Mouse (Mus musculus) forebrain, embryonic 10.5 days (tissue): ENCODE data around the gene Cst6. TPM values are rescaled to one million over a fixed set of nuclear protein-coding genes. Genes with fewer than 3 reads are reported as not detected.

Source experiments
- DNase-seq: peaks from one replicate; pipeline ENCODE4 v3.0.0-alpha.2; 2017; ENCODE audit warnings: low spot score; ENCODE audit errors: extremely low spot score
- H3K27ac ChIP-seq: fragments of 300-500 bp; sonication (generic); 2 replicates; pipeline ENCODE4 v1.5.1; 2016; ENCODE audit warnings: mild to moderate bottlenecking
- H3K27me3 ChIP-seq: fragments of 300-500 bp; sonication (generic); 2 replicates; pipeline ENCODE4 v1.6.1; 2016; ENCODE audit warnings: mild to moderate bottlenecking; ENCODE audit not compliant: poor library complexity, severe bottlenecking
- H3K36me3 ChIP-seq: fragments of 300-500 bp; sonication (generic); replicated peaks from 2 replicates; pipeline ENCODE4 v1.6.1; 2016; ENCODE audit warnings: mild to moderate bottlenecking, moderate library complexity
- H3K4me1 ChIP-seq: fragments of 300-500 bp; sonication (generic); 2 replicates; pipeline ENCODE4 v1.6.1; 2016
- H3K4me3 ChIP-seq: fragments of 300-500 bp; sonication (generic); 2 replicates; pipeline ENCODE4 v1.5.1; 2016; ENCODE audit warnings: mild to moderate bottlenecking, moderate library complexity
- H3K9me3 ChIP-seq: fragments of 300-500 bp; sonication (generic); 2 replicates; pipeline ENCODE4 v1.6.1; 2016; ENCODE audit warnings: mild to moderate bottlenecking, moderate library complexity
- WGBS: fragments of 180-500 bp; shearing (Covaris S2); methylation state at CpG from one replicate; pipeline ENCODE4 v1.1.7; 2016; 5-methylcytosine and 5-hydroxymethylcytosine counted together
- polyA plus RNA-seq: library from polyadenylated mRNA; unstranded; fragments of >200 nt; fragmentation: Nextera tagmentation; extraction: Ambion mirVana; gene quantifications from 2 replicates; pipeline ENCODE4 v1.2.1, GENCODE M21; 2016

The Cst6 gene
- polyA plus RNA-seq, 1 experiment from 2014 or later, result 0.56 TPM

DNA sequence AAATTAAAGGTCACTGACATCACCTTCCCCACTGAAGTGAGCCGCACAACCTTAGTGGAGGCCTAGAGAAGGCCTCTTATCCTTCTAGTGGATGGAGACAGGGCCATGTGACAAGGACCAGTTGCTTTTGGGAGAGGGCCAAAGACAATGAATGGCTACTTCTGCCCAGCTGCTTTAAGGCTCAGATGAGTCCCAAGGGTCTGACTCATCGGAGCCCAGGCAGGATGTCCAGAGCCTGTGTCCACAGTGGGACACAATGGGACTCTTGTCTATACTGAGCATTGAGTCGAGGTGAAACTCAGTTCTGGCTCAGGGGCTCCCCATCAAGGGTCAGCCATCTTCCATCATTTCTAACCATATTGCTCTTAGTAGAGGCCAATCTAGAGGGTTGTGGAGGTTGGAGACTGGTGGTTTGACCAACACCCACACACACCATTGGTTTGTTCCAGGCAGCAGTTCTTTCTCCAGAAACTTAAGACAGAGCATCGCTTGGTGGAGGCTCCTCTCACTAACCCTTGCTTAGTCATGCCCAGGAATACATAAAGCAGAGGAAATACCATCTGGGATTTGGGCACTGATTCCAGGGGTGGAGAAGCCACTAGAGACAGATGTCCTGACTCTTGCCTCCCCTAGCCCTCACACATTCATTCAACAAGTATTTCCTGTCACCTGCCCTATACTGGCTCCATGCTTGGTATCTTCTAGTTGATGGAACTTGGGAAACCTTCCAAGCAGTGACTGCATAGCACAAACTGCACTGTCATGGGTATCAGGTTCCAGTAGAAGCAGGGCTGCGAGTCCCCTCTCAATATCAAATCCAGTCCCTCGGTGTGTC lies 3.9 kb downstream of the Cst6 start:
- H3K36me3 ChIP-seq, result no peaks in the 10 kb centered on the region
- WGBS, result 81% methylated on average over 6 of the region's 6 CpGs
- H3K4me1 ChIP-seq, result peaks cover 11% of the 10 kb centered on the region
- no peak overlapping the region for H3K4me3 ChIP-seq
- DNase-seq, result no peak
- H3K9me3 ChIP-seq, result no peaks in the 10 kb centered on the region
- H3K27me3 ChIP-seq, result peaks cover 16% of the 10 kb centered on the region
- no peak overlapping the region for H3K27ac ChIP-seq

DNA sequence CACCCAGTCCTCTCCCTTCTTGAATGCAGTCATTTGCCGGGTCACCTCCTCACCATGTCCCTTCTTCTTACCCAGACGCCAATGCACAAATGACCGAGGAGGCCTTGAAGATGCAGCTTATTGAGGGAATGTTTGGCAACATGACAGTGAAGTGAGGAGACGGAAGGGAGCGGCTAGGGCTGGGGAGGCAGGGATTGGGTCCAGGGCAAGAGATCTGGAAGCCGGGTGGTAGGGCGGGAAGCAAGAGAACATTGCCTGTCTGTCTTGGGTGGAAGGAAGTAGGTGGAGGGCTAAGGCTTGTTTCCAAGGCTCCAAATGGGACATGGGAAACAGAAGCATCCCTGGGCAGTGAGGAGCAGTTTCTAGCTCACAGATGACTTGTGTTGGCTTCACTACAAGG lies 8.0 kb downstream of the Cst6 start:
- DNase-seq, result no peak
- 86% methylated on average over 7 of the region's 7 CpGs for WGBS
- H3K9me3 ChIP-seq, result no peaks in the 10 kb centered on the region
- H3K4me3 ChIP-seq, result no peak overlapping the region
- H3K4me1 ChIP-seq, result no peaks in the 10 kb centered on the region
- H3K27me3 ChIP-seq, result no peaks in the 10 kb centered on the region
- H3K36me3 ChIP-seq, result no peaks in the 10 kb centered on the region
- H3K27ac ChIP-seq, result no peak overlapping the region

DNA sequence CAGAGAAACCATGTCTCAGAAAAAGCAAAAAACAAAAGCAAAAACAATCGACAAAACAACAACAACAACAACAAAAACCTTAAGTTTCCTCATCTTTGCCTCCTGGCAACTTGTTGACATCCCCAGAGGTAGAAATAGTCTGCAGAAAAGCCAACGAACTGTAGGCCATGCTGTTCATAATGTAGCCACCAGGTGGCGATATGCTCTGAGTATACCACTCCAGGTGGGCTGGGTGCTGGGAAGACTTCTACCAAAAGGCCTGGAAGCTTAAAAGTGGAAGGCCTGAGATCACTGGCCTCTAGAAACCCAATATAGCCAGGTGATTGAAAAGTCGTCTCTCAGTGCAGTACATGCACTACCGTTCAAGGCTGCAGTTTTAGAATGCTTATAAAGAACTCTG lies 11.4 kb downstream of the Cst6 start:
- no peak overlapping the region for H3K27ac ChIP-seq
- H3K36me3 ChIP-seq, result no peaks in the 10 kb centered on the region
- H3K9me3 ChIP-seq, result no peaks in the 10 kb centered on the region
- H3K27me3 ChIP-seq, result no peaks in the 10 kb centered on the region
- peaks cover 4% of the 10 kb centered on the region; the same call in 1 of the 2 replicates for H3K4me1 ChIP-seq
- H3K4me3 ChIP-seq, result no peak overlapping the region
- WGBS, result 21% methylated on average over 5 of the region's 5 CpGs
- DNase-seq, result peak; percentile 62

- Histone ChIP-seq H3K36me3 (no peaks in the 10 kb centered on the region), H3K4me1 (peaks cover 4% of the 10 kb centered on the region; the same call in 1 of the 2 replicates), H3K4me3 (no peak within 1 kb of the TSS), H3K9me3 (no peaks in the 10 kb centered on the region), H3K27me3 (no peaks in the 10 kb centered on the region), H3K27ac (no peak within 1 kb of the TSS)
- WGBS, result 91% methylated on average over 6 of the region's 6 CpGs
- no peak for DNase-seq
Measured at GRCm38 (mm10) chr19:5335441-5335840, 13.9 kb downstream of the Cst6 start, which contains the start of gene Catsper1. Catsper1 (plus strand) TSS chr19:5335741.

- DNase-seq, result no peak
- Histone ChIP-seq H3K27me3 (no peaks in the 10 kb centered on the region), H3K27ac (no peak overlapping the region), H3K36me3 (no peaks in the 10 kb centered on the region), H3K4me3 (no peak overlapping the region), H3K9me3 (no peaks in the 10 kb centered on the region), H3K4me1 (peaks cover 4% of the 10 kb centered on the region; the same call in 1 of the 2 replicates)
- WGBS, result 90% methylated on average over 5 of the region's 5 CpGs
Measured at GRCm38 (mm10) chr19:5334741-5335140, 14.6 kb downstream of the Cst6 start.

DNA sequence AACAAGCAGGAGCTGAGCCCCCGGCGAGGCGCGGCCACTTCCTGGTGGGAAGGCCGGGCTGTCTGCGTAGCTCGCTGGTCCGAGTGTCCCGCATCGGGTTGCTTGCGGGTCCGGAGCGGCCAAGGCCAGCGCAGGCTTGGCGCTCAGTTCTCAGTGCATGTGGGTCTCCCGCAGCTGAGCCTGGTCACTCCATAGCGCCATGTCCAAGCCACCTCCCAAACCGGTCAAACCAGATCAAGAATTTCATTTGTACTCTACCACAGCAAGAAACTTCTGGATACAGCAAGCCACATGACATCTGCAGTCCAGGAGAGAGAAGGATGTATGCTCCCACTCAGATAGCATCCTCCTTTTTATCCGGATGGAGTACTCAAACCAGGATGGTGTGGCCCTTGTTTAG lies 21.4 kb downstream of the Cst6 start:
- H3K4me3 ChIP-seq, result no peak overlapping the region
- no peak for DNase-seq
- 0 out of 2 replicates have a peak, but pooled peaks cover 4% of the 10 kb centered on the region for H3K4me1 ChIP-seq
- H3K27me3 ChIP-seq, result no peaks in the 10 kb centered on the region
- 81% methylated on average over 19 of the region's 19 CpGs for WGBS
- no peak overlapping the region for H3K27ac ChIP-seq
- no peaks in the 10 kb centered on the region for H3K9me3 ChIP-seq
- no peaks in the 10 kb centered on the region for H3K36me3 ChIP-seq

GRCm38 (mm10) chr19:5323801-5324200 lies 25.6 kb downstream of the Cst6 start:
- Histone ChIP-seq H3K36me3 (no peaks in the 10 kb centered on the region), H3K27me3 (no peaks in the 10 kb centered on the region), H3K9me3 (0 out of 2 replicates have a peak, but pooled peaks cover 3% of the 10 kb centered on the region), H3K4me3 (no peak overlapping the region), H3K27ac (no peak overlapping the region), H3K4me1 (0 out of 2 replicates have a peak, but pooled peaks cover 4% of the 10 kb centered on the region)
- no peak for DNase-seq
- WGBS, result 63% methylated on average over 17 of the region's 17 CpGs

GRCm38 (mm10) chr19:5313189-5313588 lies 36.2 kb downstream of the Cst6 start:
- Histone ChIP-seq H3K27ac (no peak overlapping the region), H3K36me3 (peaks cover 1% of the 10 kb centered on the region), H3K9me3 (peaks cover 16% of the 10 kb centered on the region), H3K4me1 (no peaks in the 10 kb centered on the region), H3K4me3 (no peak overlapping the region), H3K27me3 (peaks cover 1% of the 10 kb centered on the region)
- DNase-seq, result no peak
- 90% methylated on average over 8 of the region's 8 CpGs for WGBS

- peaks cover 22% of the 10 kb centered on the region for H3K27me3 ChIP-seq
- H3K4me3 ChIP-seq, result no peak overlapping the region
- H3K27ac ChIP-seq, result no peak overlapping the region
- peaks cover 18% of the 10 kb centered on the region for H3K9me3 ChIP-seq
- no peak for DNase-seq
- WGBS, result 81% methylated on average over 7 of the region's 7 CpGs
- peaks cover 8% of the 10 kb centered on the region for H3K4me1 ChIP-seq
- peaks cover 38% of the 10 kb centered on the region for H3K36me3 ChIP-seq
Measured at GRCm38 (mm10) chr19:5309025-5309424, 40.3 kb downstream of the Cst6 start.

- WGBS, result 47% methylated on average over 98 of the region's 98 CpGs
- H3K4me1 ChIP-seq, result peaks cover 8% of the 10 kb centered on the region
- peak overlapping the region; percentile 36 for H3K4me3 ChIP-seq
- H3K36me3 ChIP-seq, result peaks cover 53% of the 10 kb centered on the region
- peaks cover 18% of the 10 kb centered on the region for H3K9me3 ChIP-seq
- H3K27me3 ChIP-seq, result peaks cover 22% of the 10 kb centered on the region
- H3K27ac ChIP-seq, result 0 out of 2 replicates have a peak overlapping the region, but pooled peaks have one; percentile 33
- DNase-seq, result no peak
Measured at GRCm38 (mm10) chr19:5306968-5307734, 42.2 kb downstream of the Cst6 start.

- Histone ChIP-seq H3K36me3 (peaks cover 53% of the 10 kb centered on the region), H3K27me3 (peaks cover 22% of the 10 kb centered on the region), H3K9me3 (peaks cover 18% of the 10 kb centered on the region), H3K4me3 (no peak overlapping the region), H3K27ac (no peak overlapping the region), H3K4me1 (peaks cover 8% of the 10 kb centered on the region)
- 89% methylated on average over 6 of the region's 6 CpGs for WGBS
- DNase-seq, result no peak
Measured at GRCm38 (mm10) chr19:5306279-5306678, 43.1 kb downstream of the Cst6 start.

DNA sequence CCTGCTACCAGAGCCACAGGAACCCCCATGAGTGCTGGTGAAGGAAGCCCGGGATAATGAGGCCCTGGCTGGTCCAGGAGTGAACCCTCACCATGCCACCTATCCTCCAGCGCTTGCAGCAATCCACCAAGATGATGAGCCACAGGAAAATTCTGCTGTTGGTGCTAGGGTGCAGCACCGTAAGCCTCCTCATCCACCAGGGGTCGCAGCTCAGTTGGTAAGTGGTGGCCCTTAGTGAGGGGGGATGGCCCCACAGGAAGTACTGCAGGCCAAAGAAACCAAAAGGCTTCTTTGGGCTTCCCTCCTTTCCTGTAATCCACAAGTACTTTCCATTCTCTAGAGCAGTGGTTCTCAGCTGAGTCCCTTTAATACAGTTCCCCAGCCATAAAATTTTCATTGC lies 46.9 kb downstream of the Cst6 start:
- Histone ChIP-seq H3K4me1 (peaks cover 26% of the 10 kb centered on the region), H3K9me3 (peaks cover 11% of the 10 kb centered on the region), H3K4me3 (no peak overlapping the region), H3K27ac (no peak overlapping the region), H3K27me3 (peaks cover 13% of the 10 kb centered on the region), H3K36me3 (peaks cover 45% of the 10 kb centered on the region)
- peak; percentile 25 for DNase-seq
- 23% methylated on average over 4 of the region's 4 CpGs for WGBS

DNA sequence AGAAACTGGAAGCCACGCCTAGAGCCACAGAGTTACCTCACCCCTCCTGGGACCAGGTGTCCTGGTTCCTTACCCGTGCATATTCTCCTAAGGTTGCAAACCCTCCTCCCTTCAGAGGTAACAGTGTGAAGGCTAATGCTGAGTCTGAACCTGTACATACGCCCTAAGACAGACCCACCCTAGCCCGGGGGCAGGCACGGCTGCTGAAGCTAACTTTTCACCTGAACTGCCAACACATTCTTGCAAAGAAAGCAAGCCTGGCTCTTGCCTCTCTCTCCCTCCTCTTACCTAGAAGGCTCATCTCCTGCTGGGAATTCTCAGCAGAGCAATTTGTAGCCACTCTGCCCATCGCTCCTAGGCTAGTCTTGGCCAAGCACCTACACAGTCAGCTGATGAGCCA lies 48.8 kb downstream of the Cst6 start:
- no peak overlapping the region for H3K4me3 ChIP-seq
- no peak overlapping the region for H3K27ac ChIP-seq
- no peaks in the 10 kb centered on the region for H3K9me3 ChIP-seq
- no peak for DNase-seq
- peaks cover 26% of the 10 kb centered on the region for H3K36me3 ChIP-seq
- H3K27me3 ChIP-seq, result no peaks in the 10 kb centered on the region; the same call in 1 of the 2 replicates
- 81% methylated on average over 6 of the region's 6 CpGs for WGBS
- H3K4me1 ChIP-seq, result peaks cover 38% of the 10 kb centered on the region
